Mouse (Mus musculus): ENCODE data around the gene Padi2.

- TF ChIP-seq ETS1 (conservative IDR thresholded peaks at IDR 0.05; ENCODE audit: low read depth, low read length) (no peak), CTCF (conservative IDR thresholded peaks at IDR 0.05 in 1 of 2, IDR thresholded peaks at IDR 0.05 in 1 of 2; ENCODE audit: low read depth in 2 of 2, low read length in 2 of 2) (no peak), MXI1 (IDR thresholded peaks at IDR 0.05; ENCODE audit: low read depth, low read length) (no peak), MEF2A (IDR thresholded peaks at IDR 0.05; ENCODE audit: borderline replicate concordance, low read depth, low read length) (no peak), UBTF (IDR thresholded peaks at IDR 0.05; ENCODE audit: low read depth, low read length) (no peak), POLR2A (IDR thresholded peaks at IDR 0.05; ENCODE audit: low read depth, low read length) (no peak)
Observed at GRCm38 (mm10) chr4:140876681-140877080, 29.5 kb upstream of the Padi2 start.

Data from CH12.LX (cell line).